Mouse (Mus musculus): ENCODE data around the gene Sez6l. TPM values are rescaled to one million over a fixed set of nuclear protein-coding genes. Genes with fewer than 3 reads are reported as not detected.

Gene Sez6l
- polyA plus RNA-seq, 1 experiment from 2014 or later: 46.3 TPM

- no peak for ATAC-seq (ENCODE audit: low FRiP score, low read depth)
- 0 out of 2 replicates have a peak overlapping the region, but pooled peaks have one; percentile 2 for H3K27ac ChIP-seq (replicated peaks)
Observed at GRCm38 (mm10) chr5:112409274-112409673, 167.7 kb downstream of the Sez6l start.

GRCm38 (mm10) chr5:112406017-112406416 is 171.0 kb downstream of the Sez6l start:
- H3K36me3 ChIP-seq: no peaks in the 10 kb centered on the region
- no peak overlapping the region for H3K27ac ChIP-seq (replicated peaks)
- 71% methylated on average over 3 of the region's 3 CpGs for WGBS
- H3K27me3 ChIP-seq: no peaks in the 10 kb centered on the region
- H3K9me3 ChIP-seq: no peaks in the 10 kb centered on the region
- no peak overlapping the region for H3K4me2 ChIP-seq
- H3K4me3 ChIP-seq: no peak overlapping the region
- no peak overlapping the region for H3K9ac ChIP-seq
- peaks cover 13% of the 10 kb centered on the region for H3K4me1 ChIP-seq (replicated peaks)
- no peak for ATAC-seq (ENCODE audit: low FRiP score, low read depth)

More at GRCm38 (mm10) chr5:112409274-112409673, 167.7 kb downstream of the Sez6l start:
- H3K27me3 ChIP-seq: no peaks in the 10 kb centered on the region
- H3K36me3 ChIP-seq: no peaks in the 10 kb centered on the region
- WGBS: 38% methylated on average over 5 of the region's 5 CpGs
- no peaks in the 10 kb centered on the region for H3K9me3 ChIP-seq
- no peak overlapping the region for H3K4me2 ChIP-seq
- H3K4me3 ChIP-seq: no peak overlapping the region
- peaks cover 30% of the 10 kb centered on the region for H3K4me1 ChIP-seq (replicated peaks)
- no peak overlapping the region for H3K9ac ChIP-seq

GRCm38 (mm10) chr5:112402437-112402836 is 174.5 kb downstream of the Sez6l start:
- no peak overlapping the region for H3K27ac ChIP-seq (replicated peaks)
- no peaks in the 10 kb centered on the region for H3K4me1 ChIP-seq (replicated peaks)
- no peaks in the 10 kb centered on the region for H3K9me3 ChIP-seq
- 63% methylated on average over 3 of the region's 3 CpGs for WGBS
- H3K27me3 ChIP-seq: no peaks in the 10 kb centered on the region
- ATAC-seq (ENCODE audit: low FRiP score, low read depth): no peak
- H3K4me2 ChIP-seq: no peak overlapping the region
- H3K36me3 ChIP-seq: no peaks in the 10 kb centered on the region
- H3K4me3 ChIP-seq: no peak overlapping the region
- H3K9ac ChIP-seq: no peak overlapping the region

DNA sequence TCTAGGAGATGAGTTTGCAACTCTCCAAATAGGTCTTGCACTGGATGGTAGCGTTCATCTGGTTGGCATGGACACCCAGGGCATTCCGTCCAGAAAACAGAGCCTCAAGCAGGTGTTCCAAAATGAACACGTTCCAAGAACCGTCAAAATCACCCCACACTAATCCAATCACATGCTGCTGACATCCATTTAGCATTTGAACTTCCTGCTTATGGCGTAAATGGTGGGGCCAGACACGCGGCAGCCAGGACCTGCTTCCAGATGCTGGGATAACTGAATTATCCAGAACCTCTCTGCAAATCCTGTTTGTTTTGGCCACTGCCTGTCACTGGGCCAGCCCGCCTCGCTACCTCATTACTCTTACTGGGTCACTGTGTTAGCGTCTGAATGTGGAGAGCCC is 177.7 kb downstream of the Sez6l start:
- ATAC-seq (ENCODE audit: low FRiP score, low read depth): no peak
- H3K4me2 ChIP-seq: no peak overlapping the region
- H3K4me3 ChIP-seq: no peak overlapping the region
- no peaks in the 10 kb centered on the region for H3K36me3 ChIP-seq
- no peaks in the 10 kb centered on the region for H3K27me3 ChIP-seq
- WGBS: 75% methylated on average over 10 of the region's 10 CpGs
- H3K9ac ChIP-seq: no peak overlapping the region
- H3K4me1 ChIP-seq (replicated peaks): peaks cover 5% of the 10 kb centered on the region
- no peaks in the 10 kb centered on the region for H3K9me3 ChIP-seq
- no peak overlapping the region for H3K27ac ChIP-seq (replicated peaks)

DNA sequence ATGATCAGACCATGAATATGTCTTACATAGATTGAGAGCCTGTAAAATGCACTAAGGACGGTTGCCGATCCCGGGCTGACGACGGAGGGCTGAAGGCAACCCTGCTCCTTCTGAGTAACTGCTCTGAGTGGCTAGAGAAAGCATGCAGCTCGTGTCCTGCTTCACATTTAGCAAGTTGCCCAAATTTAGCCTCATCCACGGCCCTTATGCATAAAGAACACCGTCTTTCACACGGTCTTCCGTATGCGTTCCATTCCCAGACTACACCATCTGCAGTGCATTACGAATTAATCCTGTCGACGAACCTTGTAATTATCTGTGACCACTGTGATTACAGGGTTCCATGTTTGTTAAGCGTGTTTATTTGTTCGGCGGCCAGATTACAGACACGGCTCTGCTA is 180.9 kb downstream of the Sez6l start:
- Histone ChIP-seq H3K27ac (replicated peaks) (no peak overlapping the region), H3K36me3 (no peaks in the 10 kb centered on the region), H3K27me3 (no peaks in the 10 kb centered on the region), H3K9me3 (no peaks in the 10 kb centered on the region), H3K4me3 (no peak overlapping the region), H3K4me1 (replicated peaks) (peaks cover 36% of the 10 kb centered on the region), H3K4me2 (no peak overlapping the region), H3K9ac (no peak overlapping the region)
- no peak for ATAC-seq (ENCODE audit: low FRiP score, low read depth)
- 62% methylated on average over 18 of the region's 18 CpGs for WGBS

GRCm38 (mm10) chr5:112394779-112395443 is 182.1 kb downstream of the Sez6l start, which contains the start of gene Asphd2:
Asphd2 (minus strand) TSS chr5:112394866.
- peak; percentile 89 for ATAC-seq (ENCODE audit: low FRiP score, low read depth)
- 0 out of 2 replicates have a peak, but pooled peaks cover 4% of the 10 kb centered on the region for H3K36me3 ChIP-seq
- peaks cover 47% of the 10 kb centered on the region for H3K4me1 ChIP-seq (replicated peaks)
- 1% methylated on average over 41 of the region's 67 CpGs for WGBS
- peak within 1 kb of the TSS; percentile 91 for H3K27ac ChIP-seq (replicated peaks)
- no peaks in the 10 kb centered on the region for H3K9me3 ChIP-seq
- H3K4me2 ChIP-seq: peak within 1 kb of the TSS; percentile 89
- H3K4me3 ChIP-seq: peak within 1 kb of the TSS; percentile 70
- peak within 1 kb of the TSS; percentile 69 for H3K9ac ChIP-seq
- H3K27me3 ChIP-seq: no peaks in the 10 kb centered on the region

- peak; percentile 62 for ATAC-seq (ENCODE audit: low FRiP score, low read depth)
- Histone ChIP-seq H3K4me1 (replicated peaks) (peaks cover 53% of the 10 kb centered on the region), H3K4me2 (peak overlapping the region; percentile 89), H3K4me3 (peak overlapping the region; percentile 70), H3K27ac (replicated peaks) (peak overlapping the region; percentile 91), H3K36me3 (0 out of 2 replicates have a peak, but pooled peaks cover 4% of the 10 kb centered on the region), H3K27me3 (no peaks in the 10 kb centered on the region), H3K9ac (peak overlapping the region; percentile 69), H3K9me3 (no peaks in the 10 kb centered on the region)
- WGBS: under 1% methylated on average over 15 of the region's 28 CpGs
Observed at GRCm38 (mm10) chr5:112394415-112394763, 182.6 kb downstream of the Sez6l start.

DNA sequence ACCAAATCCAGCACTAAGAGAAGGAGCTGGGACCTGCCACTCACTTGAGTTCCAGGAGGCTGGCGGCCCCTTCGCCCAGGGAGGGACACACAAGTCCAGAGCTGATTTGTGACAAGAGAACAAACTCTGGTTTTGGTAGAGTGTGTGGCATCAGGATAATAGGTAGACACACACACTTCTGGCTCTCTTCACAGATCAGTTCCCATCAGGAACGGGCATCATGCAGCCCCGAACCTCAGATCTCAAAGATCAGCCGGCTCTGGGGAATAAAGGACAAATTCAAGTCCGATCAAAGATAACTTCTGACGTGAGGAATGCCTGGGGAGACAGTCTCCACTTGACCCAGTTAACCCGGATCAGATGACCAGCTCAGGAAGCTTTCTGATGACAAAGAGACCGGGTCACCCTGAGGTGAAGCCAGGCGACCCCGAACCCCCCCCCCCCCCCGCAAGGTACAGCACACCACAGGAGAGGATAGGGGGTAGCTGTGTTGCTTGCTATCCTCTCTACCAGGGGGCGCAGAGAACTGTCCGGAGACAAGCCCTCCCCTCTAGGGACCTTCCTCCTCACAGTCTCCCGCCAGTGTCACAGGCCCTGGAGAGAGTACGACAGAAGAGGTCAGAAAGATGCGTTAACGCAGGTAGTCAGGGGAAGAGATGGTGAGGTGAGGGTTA is 183.1 kb downstream of the Sez6l start:
- ATAC-seq (ENCODE audit: low FRiP score, low read depth): no peak; the same call in none of the 2 replicates
- H3K9ac ChIP-seq: peak overlapping the region; percentile 69
- peak overlapping the region; percentile 70 for H3K4me3 ChIP-seq
- 0 out of 2 replicates have a peak, but pooled peaks cover 4% of the 10 kb centered on the region for H3K36me3 ChIP-seq
- peak overlapping the region; percentile 89 for H3K4me2 ChIP-seq
- H3K27me3 ChIP-seq: no peaks in the 10 kb centered on the region
- peaks cover 58% of the 10 kb centered on the region for H3K4me1 ChIP-seq (replicated peaks)
- peak overlapping the region; percentile 91 for H3K27ac ChIP-seq (replicated peaks)
- no peaks in the 10 kb centered on the region for H3K9me3 ChIP-seq
- 8% methylated on average over 17 of the region's 18 CpGs for WGBS

DNA sequence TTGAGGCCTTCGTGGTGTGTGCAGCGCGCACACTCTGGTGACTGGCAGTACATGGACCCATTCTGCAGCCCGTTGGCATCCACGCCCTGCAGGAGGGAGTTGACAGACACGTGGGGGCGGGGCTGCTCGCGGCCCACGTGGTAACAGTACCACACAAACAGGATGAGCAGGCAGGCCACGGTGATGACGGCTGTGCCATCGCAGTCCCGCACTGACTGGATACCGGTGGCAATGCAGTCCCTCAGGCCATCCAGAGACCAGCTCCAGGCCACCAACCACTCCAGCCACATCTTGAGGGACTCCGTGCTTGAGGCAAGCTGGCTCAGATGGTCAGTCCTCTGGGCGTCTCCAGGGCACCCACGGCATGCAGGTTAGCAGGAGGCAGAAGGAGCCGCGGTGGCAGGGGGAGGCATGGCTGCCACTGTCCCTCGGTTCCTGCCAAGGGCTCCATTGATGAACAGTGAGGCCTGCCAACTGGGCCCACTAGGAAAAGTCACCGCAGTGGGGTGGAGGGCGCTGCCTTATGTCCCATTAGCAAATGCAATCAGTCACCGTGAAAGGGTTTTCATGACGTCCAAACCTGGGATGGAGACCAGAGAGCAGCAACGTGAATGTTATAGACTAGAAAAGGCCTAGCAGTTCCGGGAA is 185.2 kb downstream of the Sez6l start:
- 65% methylated on average over 27 of the region's 27 CpGs for WGBS
- ATAC-seq (ENCODE audit: low FRiP score, low read depth): no peak
- Histone ChIP-seq H3K27me3 (no peaks in the 10 kb centered on the region), H3K27ac (replicated peaks) (no peak overlapping the region), H3K9ac (no peak overlapping the region), H3K36me3 (peaks cover 12% of the 10 kb centered on the region), H3K4me3 (no peak overlapping the region), H3K4me2 (no peak overlapping the region), H3K4me1 (replicated peaks) (peaks cover 63% of the 10 kb centered on the region), H3K9me3 (no peaks in the 10 kb centered on the region)

DNA sequence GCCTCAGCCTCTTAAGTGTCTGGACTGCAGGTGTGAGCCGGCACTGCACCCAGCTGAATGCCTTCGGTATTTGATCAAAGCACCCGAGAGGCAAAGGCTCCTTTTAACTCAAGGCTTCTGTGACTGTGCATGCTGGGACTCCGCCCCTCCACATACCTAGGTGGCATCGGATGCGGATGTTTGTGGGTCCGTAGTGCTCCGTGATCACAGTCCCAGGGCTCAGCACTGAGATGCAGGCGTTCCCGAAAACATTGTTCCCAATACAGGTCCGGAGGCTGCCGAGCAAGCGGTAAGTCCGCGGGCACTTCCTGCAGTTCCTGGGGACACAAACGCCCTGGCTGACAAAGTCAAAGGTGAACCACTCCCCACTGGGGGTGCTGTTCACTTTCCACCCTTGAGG is 186.0 kb downstream of the Sez6l start:
- no peak overlapping the region for H3K9ac ChIP-seq
- H3K27ac ChIP-seq (replicated peaks): no peak overlapping the region
- no peaks in the 10 kb centered on the region for H3K27me3 ChIP-seq
- H3K9me3 ChIP-seq: no peaks in the 10 kb centered on the region
- no peak for ATAC-seq (ENCODE audit: low FRiP score, low read depth)
- no peak overlapping the region for H3K4me3 ChIP-seq
- peaks cover 20% of the 10 kb centered on the region for H3K36me3 ChIP-seq
- peaks cover 63% of the 10 kb centered on the region for H3K4me1 ChIP-seq (replicated peaks)
- peak overlapping the region; percentile 7; the same call in 1 of the 2 replicates for H3K4me2 ChIP-seq
- WGBS: 61% methylated on average over 16 of the region's 16 CpGs

DNA sequence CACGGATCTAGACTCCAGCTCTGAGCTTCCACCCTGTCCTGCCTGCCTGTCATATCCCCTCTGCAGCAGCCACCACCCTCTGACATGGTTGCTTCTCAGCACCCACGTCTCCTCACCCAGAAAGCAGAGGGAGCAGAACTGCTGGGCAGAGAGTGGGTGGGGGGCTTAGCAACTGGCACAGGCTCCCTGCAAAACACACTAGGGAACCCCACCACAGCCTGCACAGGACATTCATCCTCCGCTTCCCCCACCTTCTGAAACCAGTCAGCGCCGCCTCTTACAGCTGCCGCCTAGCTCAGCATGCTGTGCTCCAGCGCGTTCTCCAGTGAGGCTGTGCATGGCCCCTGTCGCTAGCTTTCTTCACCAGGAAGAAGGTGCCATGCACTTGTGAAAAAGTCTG is 187.6 kb downstream of the Sez6l start:
- H3K27me3 ChIP-seq: no peaks in the 10 kb centered on the region
- no peak overlapping the region for H3K27ac ChIP-seq (replicated peaks)
- H3K4me1 ChIP-seq (replicated peaks): peaks cover 58% of the 10 kb centered on the region
- peak overlapping the region; percentile 33 for H3K4me2 ChIP-seq
- WGBS: 67% methylated on average over 9 of the region's 9 CpGs
- H3K4me3 ChIP-seq: no peak overlapping the region
- H3K36me3 ChIP-seq: peaks cover 34% of the 10 kb centered on the region
- H3K9me3 ChIP-seq: no peaks in the 10 kb centered on the region
- ATAC-seq (ENCODE audit: low FRiP score, low read depth): no peak
- H3K9ac ChIP-seq: 0 out of 2 replicates have a peak overlapping the region, but pooled peaks have one; percentile 25

GRCm38 (mm10) chr5:112385973-112386372 is 191.0 kb downstream of the Sez6l start:
- 90% methylated on average over 2 of the region's 2 CpGs for WGBS
- H3K36me3 ChIP-seq: peaks cover 39% of the 10 kb centered on the region
- no peak for ATAC-seq (ENCODE audit: low FRiP score, low read depth)

More at GRCm38 (mm10) chr5:112385973-112386372, 191.0 kb downstream of the Sez6l start:
- Histone ChIP-seq H3K9me3 (no peaks in the 10 kb centered on the region), H3K27ac (replicated peaks) (no peak overlapping the region), H3K4me2 (no peak overlapping the region), H3K4me3 (no peak overlapping the region), H3K27me3 (no peaks in the 10 kb centered on the region), H3K4me1 (replicated peaks) (peaks cover 45% of the 10 kb centered on the region), H3K9ac (no peak overlapping the region)

Measured in hindbrain, embryonic 15.5 days (tissue).